Mouse (Mus musculus) heart, embryonic 14.5 days (tissue): ENCODE results near the gene Tgfb1. TPM values are rescaled to one million over a fixed set of nuclear protein-coding genes. Genes with fewer than 3 reads are reported as not detected.

ENCODE experiments used
- ATAC-seq: fragments of 200-750 bp; cut with Nextera tagmentation; 2 replicates; pipeline ENCODE4 v1.8.0; 2017; ENCODE audit warnings: low read depth, moderate TSS enrichment; ENCODE audit not compliant: insufficient number of reproducible peaks, insufficient read depth, low FRiP score
- H3K27ac ChIP-seq, 2 experiments: fragments of 200-500 bp in 1 of 2; fragments of 300-500 bp in 1 of 2; sonication (generic) in 1 of 2; replicated peaks in 1 of 2; 2 replicates each; pipeline ENCODE4 v1.5.1; 2012 to 2014; ENCODE audit warnings: low read depth in 2 of 2, low read length in 2 of 2, control low read depth in 1 of 2, mild to moderate bottlenecking in 1 of 2, mixed read lengths in 1 of 2; ENCODE audit not compliant: control insufficient read depth in 1 of 2, insufficient read depth in 1 of 2
- H3K27me3 ChIP-seq: fragments of 300-500 bp; sonication (generic); 2 replicates; pipeline ENCODE4 v1.6.1; 2014; ENCODE audit warnings: mild to moderate bottlenecking, low read length, control low read depth; ENCODE audit not compliant: control insufficient read depth, insufficient read depth
- H3K36me3 ChIP-seq: fragments of 300-500 bp; sonication (generic); 2 replicates; pipeline ENCODE4 v1.6.1; 2014; ENCODE audit warnings: mild to moderate bottlenecking, control low read depth, low read length, mixed read lengths; ENCODE audit not compliant: control insufficient read depth, insufficient read depth
- H3K4me1 ChIP-seq, 2 experiments: fragments of 200-500 bp in 1 of 2; fragments of 300-500 bp in 1 of 2; sonication (generic) in 1 of 2; 2 replicates each; pipeline ENCODE4 v1.6.1; 2012 to 2014; ENCODE audit warnings: low read length in 2 of 2, control low read depth in 1 of 2, mixed read lengths in 1 of 2; ENCODE audit not compliant: control insufficient read depth in 2 of 2, insufficient read depth in 2 of 2
- H3K4me2 ChIP-seq: fragments of 300-500 bp; sonication (generic); 2 replicates; pipeline ENCODE4 v1.6.1; 2014; ENCODE audit warnings: mild to moderate bottlenecking, low read length
- H3K4me3 ChIP-seq, 2 experiments: fragments of 200-500 bp in 1 of 2; fragments of 300-500 bp in 1 of 2; sonication (generic) in 1 of 2; 2 replicates each; pipeline ENCODE4 v1.5.1; 2012 to 2014; ENCODE audit warnings: low read length in 2 of 2, mild to moderate bottlenecking in 2 of 2, control low read depth in 1 of 2, low read depth in 1 of 2, moderate library complexity in 1 of 2; ENCODE audit not compliant: control insufficient read depth in 1 of 2, insufficient read depth in 1 of 2
- H3K9ac ChIP-seq: fragments of 300-500 bp; sonication (generic); 2 replicates; pipeline ENCODE4 v1.6.1; 2014; ENCODE audit warnings: mild to moderate bottlenecking, low read length
- H3K9me3 ChIP-seq: fragments of 300-500 bp; sonication (generic); 2 replicates; pipeline ENCODE4 v1.6.1; 2016; ENCODE audit warnings: low read length, control low read depth; ENCODE audit not compliant: control insufficient read depth
- WGBS: fragments of 180-500 bp; shearing (Covaris S2); extraction: QIAGEN DNeasy Blood & Tissue Kit; methylation state at CpG from one replicate; pipeline ENCODE4 v1.1.7; 2014; 5-methylcytosine and 5-hydroxymethylcytosine counted together
- polyA plus RNA-seq: library from polyadenylated mRNA; unstranded; fragments of >200 nt; fragmentation: Nextera tagmentation; extraction: Ambion mirVana; gene quantifications from 2 replicates; pipeline ENCODE4 v1.2.1, GENCODE M21; 2014

The Tgfb1 gene
- polyA plus RNA-seq, 1 experiment from 2014 or later = 4.5 TPM

- H3K27ac ChIP-seq = no peak overlapping the region
- WGBS = 68% methylated on average over 8 of the region's 8 CpGs
- H3K4me3 ChIP-seq = no peak overlapping the region
- peaks cover 29% of the 10 kb centered on the region for H3K36me3 ChIP-seq
- no peak overlapping the region for H3K4me2 ChIP-seq
- H3K4me1 ChIP-seq = no peaks in the 10 kb centered on the region; a peak in 1 of 4 replicates
- H3K9me3 ChIP-seq = no peaks in the 10 kb centered on the region
- no peak for ATAC-seq
- H3K9ac ChIP-seq = no peak overlapping the region
- no peaks in the 10 kb centered on the region for H3K27me3 ChIP-seq
These were observed 7.3 kb downstream of the Tgfb1 start for GRCm38 (mm10) chr7:25694104-25694503.

- peaks cover 6% of the 10 kb centered on the region for H3K9me3 ChIP-seq
- no peak for ATAC-seq
- H3K27ac ChIP-seq = no peak overlapping the region
- H3K4me2 ChIP-seq = no peak overlapping the region
- H3K27me3 ChIP-seq = no peaks in the 10 kb centered on the region
- peaks cover 8 to 9% of the 10 kb centered on the region in 2 experiments for H3K4me1 ChIP-seq
- no peak overlapping the region for H3K4me3 ChIP-seq
- H3K9ac ChIP-seq = no peak overlapping the region
- H3K36me3 ChIP-seq = peaks cover 45% of the 10 kb centered on the region
- WGBS = 59% methylated on average over 13 of the region's 13 CpGs
These were observed 13.0 kb downstream of the Tgfb1 start for GRCm38 (mm10) chr7:25699851-25700250.

GRCm38 (mm10) chr7:25700732-25701131 lies 13.9 kb downstream of the Tgfb1 start:
- no peak overlapping the region for H3K27ac ChIP-seq
- WGBS = 74% methylated on average over 12 of the region's 12 CpGs
- H3K4me2 ChIP-seq = no peak overlapping the region
- peaks cover 11 to 15% of the 10 kb centered on the region in 2 experiments for H3K4me1 ChIP-seq
- H3K9ac ChIP-seq = no peak overlapping the region
- H3K27me3 ChIP-seq = no peaks in the 10 kb centered on the region
- peaks cover 6% of the 10 kb centered on the region for H3K9me3 ChIP-seq
- ATAC-seq = no peak
- H3K4me3 ChIP-seq = no peak overlapping the region
- H3K36me3 ChIP-seq = peaks cover 39% of the 10 kb centered on the region

- WGBS = 90% methylated on average over 2 of the region's 2 CpGs
These were observed 15.5 kb downstream of the Tgfb1 start for GRCm38 (mm10) chr7:25702350-25702749.

GRCm38 (mm10) chr7:25703793-25704494 lies 17.1 kb downstream of the Tgfb1 start:
- H3K9me3 ChIP-seq = peaks cover 6% of the 10 kb centered on the region
- WGBS = 18% methylated on average over 10 of the region's 10 CpGs
- ATAC-seq = no peak
- H3K4me2 ChIP-seq = peak overlapping the region; percentile 63
- H3K27ac ChIP-seq = peak overlapping the region in 1 of 2 experiments; percentile 33; a peak in 1 of 4 replicates
- H3K4me1 ChIP-seq = peaks cover 24 to 32% of the 10 kb centered on the region in 2 experiments
- no peaks in the 10 kb centered on the region for H3K27me3 ChIP-seq
- peaks cover 21% of the 10 kb centered on the region; the same call in 1 of the 2 replicates for H3K36me3 ChIP-seq
- no peak overlapping the region for H3K4me3 ChIP-seq
- H3K9ac ChIP-seq = peak overlapping the region; percentile 44; the same call in 1 of the 2 replicates

More at GRCm38 (mm10) chr7:25702350-25702749, 15.5 kb downstream of the Tgfb1 start:
- Histone ChIP-seq H3K27me3 (no peaks in the 10 kb centered on the region), H3K9ac (no peak overlapping the region), H3K36me3 (peaks cover 28% of the 10 kb centered on the region; the same call in 1 of the 2 replicates), H3K4me2 (no peak overlapping the region), H3K4me3 (no peak overlapping the region), H3K4me1 (peaks cover 18 to 26% of the 10 kb centered on the region in 2 experiments), H3K9me3 (peaks cover 6% of the 10 kb centered on the region), H3K27ac (no peak overlapping the region)
- ATAC-seq = no peak

GRCm38 (mm10) chr7:25704716-25705364 lies 18.0 kb downstream of the Tgfb1 start:
- peaks cover 27 to 37% of the 10 kb centered on the region in 2 experiments for H3K4me1 ChIP-seq
- peaks cover 6% of the 10 kb centered on the region for H3K9me3 ChIP-seq
- H3K9ac ChIP-seq = peak overlapping the region; percentile 34; the same call in 1 of the 2 replicates
- peak overlapping the region; percentile 19 to 23 for H3K4me3 ChIP-seq
- H3K36me3 ChIP-seq = peaks cover 13% of the 10 kb centered on the region; the same call in 1 of the 2 replicates
- no peak for ATAC-seq
- peak overlapping the region; percentile 63 for H3K4me2 ChIP-seq
- H3K27me3 ChIP-seq = no peaks in the 10 kb centered on the region
- 12% methylated on average over 33 of the region's 37 CpGs for WGBS
- peak overlapping the region in 1 of 2 experiments; percentile 81; a peak in 2 of 4 replicates for H3K27ac ChIP-seq

- ATAC-seq = no peak
- peaks cover 6% of the 10 kb centered on the region for H3K9me3 ChIP-seq
- no peak overlapping the region for H3K9ac ChIP-seq
- H3K4me2 ChIP-seq = no peak overlapping the region
- H3K27ac ChIP-seq = peak overlapping the region; percentile 45 to 81
- H3K36me3 ChIP-seq = peaks cover 12% of the 10 kb centered on the region; the same call in 1 of the 2 replicates
- peaks cover 37 to 47% of the 10 kb centered on the region in 2 experiments for H3K4me1 ChIP-seq
- no peak overlapping the region for H3K4me3 ChIP-seq
- WGBS = 39% methylated on average over 6 of the region's 6 CpGs
- H3K27me3 ChIP-seq = no peaks in the 10 kb centered on the region
These were observed 19.0 kb downstream of the Tgfb1 start for GRCm38 (mm10) chr7:25705801-25706251.
